Mouse (Mus musculus): ENCODE data around the gene Urgcp. TPM values are rescaled to one million over a fixed set of nuclear protein-coding genes. Genes with fewer than 3 reads are reported as not detected.

The Urgcp gene
- polyA plus RNA-seq, 1 experiment from 2014 or later, result 19.3 TPM

- 84% methylated on average over 15 of the region's 15 CpGs for WGBS
- Histone ChIP-seq H3K27me3 (ENCODE audit: poor library complexity, severe bottlenecking) (no peaks in the 10 kb centered on the region), H3K4me3 (no peak overlapping the region), H3K4me1 (no peaks in the 10 kb centered on the region), H3K9me3 (no peaks in the 10 kb centered on the region), H3K27ac (no peak overlapping the region), H3K36me3 (replicated peaks) (peaks cover 98% of the 10 kb centered on the region)
- DNase-seq (ENCODE audit: extremely low spot score, low spot score), result no peak
Measured at GRCm38 (mm10) chr11:5796939-5797338, 34.8 kb upstream of the Urgcp start.

- Histone ChIP-seq H3K4me3 (no peak overlapping the region), H3K4me1 (no peaks in the 10 kb centered on the region), H3K27ac (no peak overlapping the region), H3K9me3 (no peaks in the 10 kb centered on the region), H3K27me3 (ENCODE audit: poor library complexity, severe bottlenecking) (no peaks in the 10 kb centered on the region), H3K36me3 (replicated peaks) (peaks cover 96% of the 10 kb centered on the region)
- no peak for DNase-seq (ENCODE audit: extremely low spot score, low spot score)
- 89% methylated on average over 7 of the region's 7 CpGs for WGBS
Measured at GRCm38 (mm10) chr11:5795706-5796105, 33.5 kb upstream of the Urgcp start.

GRCm38 (mm10) chr11:5795290-5795689 lies 33.1 kb upstream of the Urgcp start:
- H3K27ac ChIP-seq, result no peak overlapping the region
- 96% methylated on average over 9 of the region's 9 CpGs for WGBS
- H3K4me3 ChIP-seq, result no peak overlapping the region
- H3K4me1 ChIP-seq, result no peaks in the 10 kb centered on the region
- no peaks in the 10 kb centered on the region for H3K27me3 ChIP-seq (ENCODE audit: poor library complexity, severe bottlenecking)
- DNase-seq (ENCODE audit: extremely low spot score, low spot score), result no peak
- H3K36me3 ChIP-seq (replicated peaks), result peaks cover 96% of the 10 kb centered on the region
- H3K9me3 ChIP-seq, result no peaks in the 10 kb centered on the region

GRCm38 (mm10) chr11:5790431-5790830 lies 28.3 kb upstream of the Urgcp start:
- Histone ChIP-seq H3K36me3 (replicated peaks) (peaks cover 56% of the 10 kb centered on the region), H3K27ac (no peak overlapping the region), H3K4me1 (peaks cover 30% of the 10 kb centered on the region), H3K9me3 (no peaks in the 10 kb centered on the region), H3K4me3 (no peak overlapping the region), H3K27me3 (ENCODE audit: poor library complexity, severe bottlenecking) (no peaks in the 10 kb centered on the region)
- 94% methylated on average over 1 of the region's 1 CpGs for WGBS
- DNase-seq (ENCODE audit: extremely low spot score, low spot score), result no peak

- Histone ChIP-seq H3K4me1 (peaks cover 30% of the 10 kb centered on the region), H3K9me3 (no peaks in the 10 kb centered on the region), H3K27ac (no peak overlapping the region), H3K4me3 (peak overlapping the region; percentile 91), H3K36me3 (replicated peaks) (peaks cover 50% of the 10 kb centered on the region), H3K27me3 (ENCODE audit: poor library complexity, severe bottlenecking) (no peaks in the 10 kb centered on the region)
- no peak for DNase-seq (ENCODE audit: extremely low spot score, low spot score)
- WGBS, result 91% methylated on average over 3 of the region's 3 CpGs
Measured at GRCm38 (mm10) chr11:5789754-5790333, 27.7 kb upstream of the Urgcp start.

- 82% methylated on average over 6 of the region's 6 CpGs for WGBS
- Histone ChIP-seq H3K4me1 (peaks cover 30% of the 10 kb centered on the region), H3K27ac (peak overlapping the region; percentile 93), H3K27me3 (ENCODE audit: poor library complexity, severe bottlenecking) (no peaks in the 10 kb centered on the region), H3K4me3 (peak overlapping the region; percentile 91), H3K36me3 (replicated peaks) (peaks cover 44% of the 10 kb centered on the region), H3K9me3 (no peaks in the 10 kb centered on the region)
- DNase-seq (ENCODE audit: extremely low spot score, low spot score), result no peak
Measured at GRCm38 (mm10) chr11:5789071-5789753, 27.0 kb upstream of the Urgcp start.

DNA sequence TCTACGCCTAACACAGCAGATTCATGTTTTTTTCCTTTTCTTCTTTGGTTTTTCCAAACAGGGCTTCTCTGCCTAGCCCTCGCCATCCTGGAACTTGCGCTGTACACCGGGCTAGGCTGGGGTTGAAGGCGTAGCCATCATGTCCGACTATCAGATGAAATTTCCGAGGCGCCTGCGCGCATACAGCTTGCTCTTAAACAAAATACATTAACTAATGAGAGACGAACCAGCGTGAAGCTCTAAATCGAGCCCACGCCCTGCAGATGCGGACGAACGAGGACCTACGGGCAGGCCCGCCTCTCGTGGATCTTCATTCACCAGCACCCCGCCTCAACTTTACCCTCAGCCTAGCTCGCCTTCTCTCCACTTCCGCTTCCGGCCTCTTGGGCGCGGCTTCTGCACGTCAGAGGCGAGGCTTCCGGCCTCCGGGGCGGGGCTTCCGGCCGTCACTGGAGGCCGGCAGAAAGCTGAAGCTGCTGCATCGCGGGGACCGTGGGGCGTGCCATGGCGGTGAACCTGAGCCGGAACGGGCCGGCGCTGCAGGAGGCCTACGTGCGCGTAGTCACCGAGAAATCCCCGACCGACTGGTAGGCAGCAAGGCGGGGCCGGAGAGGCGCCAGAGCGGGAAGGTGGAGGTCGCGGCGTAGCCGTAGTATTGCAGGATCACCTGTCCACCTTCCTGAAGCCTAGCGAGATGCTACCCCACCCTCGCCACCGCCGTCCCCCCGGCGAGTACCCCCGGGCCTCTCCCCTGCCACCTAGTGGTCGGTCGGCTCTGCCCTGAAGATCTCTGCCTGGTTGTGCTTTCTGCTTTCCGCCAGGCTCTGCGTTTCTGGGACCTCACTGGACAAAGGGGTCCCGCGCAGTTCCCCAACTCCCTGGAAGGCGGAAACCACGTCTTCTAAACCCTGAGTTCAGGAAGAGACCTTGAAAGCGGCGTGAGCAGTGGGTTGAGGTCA lies 26.2 kb upstream of the Urgcp start, which contains the start of gene Dbnl:
Gene Dbnl (plus strand): TSS at position 433 of the 959 bp plus-strand sequence.
- peak within 1 kb of the TSS; percentile 91 for H3K4me3 ChIP-seq
- WGBS, result under 1% methylated on average over 74 of the region's 74 CpGs
- DNase-seq (ENCODE audit: extremely low spot score, low spot score), result peak; percentile 96
- no peaks in the 10 kb centered on the region for H3K9me3 ChIP-seq
- peaks cover 35% of the 10 kb centered on the region for H3K36me3 ChIP-seq (replicated peaks)
- H3K27ac ChIP-seq, result peak within 1 kb of the TSS; percentile 93
- H3K4me1 ChIP-seq, result peaks cover 30% of the 10 kb centered on the region
- no peaks in the 10 kb centered on the region for H3K27me3 ChIP-seq (ENCODE audit: poor library complexity, severe bottlenecking)

GRCm38 (mm10) chr11:5787671-5788055 lies 25.5 kb upstream of the Urgcp start:
- DNase-seq (ENCODE audit: extremely low spot score, low spot score), result no peak
- Histone ChIP-seq H3K9me3 (no peaks in the 10 kb centered on the region), H3K4me1 (peaks cover 30% of the 10 kb centered on the region), H3K36me3 (replicated peaks) (peaks cover 28% of the 10 kb centered on the region), H3K27me3 (ENCODE audit: poor library complexity, severe bottlenecking) (no peaks in the 10 kb centered on the region), H3K27ac (peak overlapping the region; percentile 93), H3K4me3 (peak overlapping the region; percentile 91)
- 42% methylated on average over 8 of the region's 8 CpGs for WGBS

DNA sequence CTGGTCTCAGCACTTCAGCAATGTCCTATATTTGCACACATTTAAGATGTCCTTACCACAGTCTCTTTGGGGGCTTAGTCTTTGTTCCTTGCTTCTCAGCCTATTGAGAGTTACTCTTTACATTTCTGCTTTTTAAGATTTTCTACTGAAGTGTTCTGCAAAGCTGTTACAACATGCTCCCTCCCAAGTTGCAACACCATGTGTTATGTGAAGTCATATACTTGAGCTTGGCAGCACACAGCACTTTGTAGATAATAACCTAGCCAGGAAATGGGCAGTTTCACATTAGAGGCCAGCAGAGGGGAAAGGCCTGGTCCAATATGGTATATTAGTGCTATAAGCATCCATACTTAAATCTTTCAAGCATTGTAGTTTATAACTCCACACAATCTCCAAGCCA lies 23.6 kb upstream of the Urgcp start:
- Histone ChIP-seq H3K9me3 (no peaks in the 10 kb centered on the region), H3K4me1 (peaks cover 30% of the 10 kb centered on the region), H3K4me3 (no peak overlapping the region), H3K36me3 (replicated peaks) (peaks cover 14% of the 10 kb centered on the region), H3K27me3 (ENCODE audit: poor library complexity, severe bottlenecking) (no peaks in the 10 kb centered on the region), H3K27ac (no peak overlapping the region)
- DNase-seq (ENCODE audit: extremely low spot score, low spot score), result no peak

DNA sequence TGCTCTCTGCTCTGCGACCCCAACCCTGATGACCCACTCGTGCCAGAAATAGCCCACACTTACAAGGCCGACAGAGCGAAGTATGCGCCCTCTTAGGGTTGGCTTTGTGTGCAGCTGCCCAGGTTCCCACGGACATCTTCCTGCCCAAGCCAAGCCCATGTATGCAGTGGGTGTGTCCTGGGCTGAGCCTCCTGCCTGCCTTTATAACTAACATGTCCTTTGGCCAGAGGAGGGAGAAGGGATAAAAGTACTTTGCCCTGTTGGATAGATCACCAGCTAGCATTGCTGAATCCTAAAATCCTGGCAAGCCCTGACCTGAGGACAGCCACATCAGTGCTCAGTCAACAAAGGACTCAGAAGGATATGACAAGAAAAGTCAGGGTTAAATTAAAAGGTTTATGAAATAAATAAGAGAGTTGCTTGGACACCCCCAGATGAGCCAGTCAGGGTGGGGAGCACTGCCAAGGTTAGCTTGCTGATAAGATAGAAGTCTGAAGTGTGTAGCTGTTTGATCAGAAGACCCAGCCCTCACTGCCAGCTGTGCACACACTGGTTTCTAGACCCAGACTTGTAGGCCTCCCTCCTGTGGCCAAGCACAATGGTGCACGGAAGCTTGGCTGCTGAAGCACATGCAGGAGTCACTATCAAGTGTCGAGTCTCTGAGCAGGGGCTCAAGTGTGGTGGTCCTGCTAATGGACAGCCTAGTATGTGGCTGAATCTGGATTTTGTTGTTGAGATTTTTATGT lies 20.2 kb upstream of the Urgcp start:
- no peak for DNase-seq (ENCODE audit: extremely low spot score, low spot score)
- H3K36me3 ChIP-seq (replicated peaks), result peaks cover 3% of the 10 kb centered on the region; the same call in 1 of the 2 replicates
- no peaks in the 10 kb centered on the region for H3K9me3 ChIP-seq
- no peak overlapping the region for H3K27ac ChIP-seq
- no peaks in the 10 kb centered on the region for H3K27me3 ChIP-seq (ENCODE audit: poor library complexity, severe bottlenecking)
- 78% methylated on average over 8 of the region's 8 CpGs for WGBS
- no peak overlapping the region for H3K4me3 ChIP-seq
- H3K4me1 ChIP-seq, result peaks cover 7% of the 10 kb centered on the region

GRCm38 (mm10) chr11:5780035-5780499 lies 17.9 kb upstream of the Urgcp start:
- no peak for DNase-seq (ENCODE audit: extremely low spot score, low spot score)
- H3K27me3 ChIP-seq (ENCODE audit: poor library complexity, severe bottlenecking), result no peaks in the 10 kb centered on the region
- peaks cover 3% of the 10 kb centered on the region; the same call in 1 of the 2 replicates for H3K36me3 ChIP-seq (replicated peaks)
- no peaks in the 10 kb centered on the region for H3K4me1 ChIP-seq
- no peaks in the 10 kb centered on the region for H3K9me3 ChIP-seq
- 95% methylated on average over 6 of the region's 6 CpGs for whole genome bisulfite sequencing
- H3K4me3 ChIP-seq, result no peak overlapping the region
- no peak overlapping the region for H3K27ac ChIP-seq

GRCm38 (mm10) chr11:5778481-5778880 lies 16.3 kb upstream of the Urgcp start:
- 70% methylated on average over 2 of the region's 2 CpGs for WGBS
- DNase-seq (ENCODE audit: extremely low spot score, low spot score), result no peak
- no peak overlapping the region for H3K4me3 ChIP-seq
- H3K9me3 ChIP-seq, result no peaks in the 10 kb centered on the region; the same call in 1 of the 2 replicates
- H3K27ac ChIP-seq, result no peak overlapping the region
- H3K27me3 ChIP-seq (ENCODE audit: poor library complexity, severe bottlenecking), result no peaks in the 10 kb centered on the region
- H3K36me3 ChIP-seq (replicated peaks), result peaks cover 3% of the 10 kb centered on the region; the same call in 1 of the 2 replicates
- no peaks in the 10 kb centered on the region for H3K4me1 ChIP-seq
